Mouse (Mus musculus) cerebellum, postnatal 14 days (tissue): Measurements from ENCODE around the gene Acot13.
A peak's percentile ranks its signal among the peaks of the same experiment; 100 is the strongest.
"Not testable (repeated sequence)": the region's sequence is repeated elsewhere in the genome, so short reads cannot be mapped to it uniquely, and the experiment has no call there.

Source experiments
- DNase-seq, 2 experiments: peaks; one replicate each; pipeline ENCODE4 v3.0.0; 2021; ENCODE audit warnings: mixed read lengths in 2 of 2

The Acot13 gene

GRCm38 (mm10) chr13:24831353-24832130, at the start of gene Acot13, which contains the start of gene Tdp2:
Gene Acot13, minus strand, starts transcription at chr13:24831540.
Gene Tdp2, plus strand, starts transcription at chr13:24831679.
- DNase-seq: peak; percentile 96 to 98

- no peak for DNase-seq
Measured at GRCm38 (mm10) chr13:24880704-24881103, 49.4 kb upstream of the Acot13 start.

GRCm38 (mm10) chr13:24880208-24880607, 48.9 kb upstream of the Acot13 start:
- no peak for DNase-seq

- DNase-seq: no peak
Measured at GRCm38 (mm10) chr13:24879359-24880040, 48.2 kb upstream of the Acot13 start.

- no peak for DNase-seq
Measured at GRCm38 (mm10) chr13:24868233-24868632, 36.9 kb upstream of the Acot13 start.

GRCm38 (mm10) chr13:24867789-24868188, 36.4 kb upstream of the Acot13 start:
- DNase-seq: no peak

GRCm38 (mm10) chr13:24866430-24867402, 35.4 kb upstream of the Acot13 start:
- DNase-seq: no peak

- DNase-seq: peak; percentile 50 to 73
Measured at GRCm38 (mm10) chr13:24862520-24862919, 31.2 kb upstream of the Acot13 start.

GRCm38 (mm10) chr13:24862021-24862420, 30.7 kb upstream of the Acot13 start:
- no peak for DNase-seq

GRCm38 (mm10) chr13:24861084-24861483, 29.7 kb upstream of the Acot13 start:
- DNase-seq: no peak

GRCm38 (mm10) chr13:24859115-24859514, 27.8 kb upstream of the Acot13 start:
- DNase-seq: no peak

GRCm38 (mm10) chr13:24852570-24852969, 21.2 kb upstream of the Acot13 start:
- DNase-seq: no peak

- DNase-seq: no peak
Measured at GRCm38 (mm10) chr13:24851989-24852388, 20.6 kb upstream of the Acot13 start.

- DNase-seq: no peak
Measured at GRCm38 (mm10) chr13:24849318-24849717, 18.0 kb upstream of the Acot13 start.

GRCm38 (mm10) chr13:24844983-24845955, 13.9 kb upstream of the Acot13 start, which contains the start of gene D130043K22Rik:
Gene D130043K22Rik, plus strand, starts transcription at chr13:24845135.
- peak; percentile 58 to 69 for DNase-seq

GRCm38 (mm10) chr13:24841702-24842101, 10.4 kb upstream of the Acot13 start:
- DNase-seq: no peak

- DNase-seq: no peak
Measured at GRCm38 (mm10) chr13:24839831-24840230, 8.5 kb upstream of the Acot13 start.

GRCm38 (mm10) chr13:24837765-24838164, 6.4 kb upstream of the Acot13 start:
- DNase-seq: not testable (repeated sequence)

GRCm38 (mm10) chr13:24832811-24833155, 1.4 kb upstream of the Acot13 start:
- no peak for DNase-seq

GRCm38 (mm10) chr13:24832131-24832810, 931 bp upstream of the Acot13 start:
- no peak for DNase-seq

- DNase-seq: peak in 1 of 2 experiments; percentile 22
Measured at GRCm38 (mm10) chr13:24830756-24831352, 486 bp downstream of the Acot13 start.
